In genomic region chr16:32154437-32154836, GRCm38 (mm10) we compare ENCODE assay signal across 9 mouse cellular contexts. TPM values are rescaled to one million over a fixed set of nuclear protein-coding genes. Genes with fewer than 3 reads are reported as not detected.
DNase-seq lines count a peak whose midpoint lies in the region; ATAC-seq and TF ChIP-seq lines count a peak whose summit lies in the region.
"Had no signal": no experiment of that assay in that cellular context is flagged by ENCODE, and none has a peak within 500 bp of the region (broad histone marks: within the 10 kb centered on the region; RNA-seq: fewer than 3 reads in every experiment).

No protein-coding gene starts in this region.

- WGBS in kidney, postnatal 0 days, result 19% methylated on average over 13 of the region's 13 CpGs

- no peaks in the 10 kb centered on the region for H3K4me1 ChIP-seq in kidney, postnatal 0 days (replicated peaks; ENCODE audit: insufficient read depth, low read length)

- H3K9ac ChIP-seq in kidney, postnatal 0 days (ENCODE audit: low read depth, low read length), result peak overlapping the region; percentile 35; the same call in 1 of the 2 replicates

- intact Hi-C loops in gastrocnemius, adult 2 months (cut with DNase I), result no loop called here
- intact Hi-C loops in left cerebral cortex, postnatal 4 days (cut with DNase I), result no loop called here

- TF ChIP-seq CTCF in gastrocnemius, adult 2 months (IDR thresholded peaks at IDR 0.05), result no peak
- no peak for TF ChIP-seq CTCF in kidney, postnatal 0 days (IDR thresholded peaks at IDR 0.05; ENCODE audit: low read depth)

- H3K36me3 ChIP-seq in kidney, postnatal 0 days (ENCODE audit: insufficient read depth, low read length), result no peaks in the 10 kb centered on the region

- no peak for ATAC-seq in kidney, postnatal 0 days (replicated peaks; ENCODE audit: low FRiP score, low read depth)

- no peak overlapping the region for H3K27ac ChIP-seq in gastrocnemius, adult 2 months
- H3K27ac ChIP-seq in kidney, postnatal 0 days, result peak overlapping the region; percentile 31; the same call in 1 of the 2 replicates

- H3K27me3 ChIP-seq in kidney, postnatal 0 days (ENCODE audit: insufficient read depth, low read length), result no peaks in the 10 kb centered on the region

- peak overlapping the region; percentile 2 for H3K4me3 ChIP-seq in gastrocnemius, adult 2 months
- H3K4me3 ChIP-seq in kidney, postnatal 0 days (replicated peaks; ENCODE audit: low read depth, low read length), result no peak overlapping the region

- H3K9me3 ChIP-seq in kidney, postnatal 0 days (replicated peaks; ENCODE audit: low read length), result no peaks in the 10 kb centered on the region

- peak overlapping the region; percentile 28 for H3K4me2 ChIP-seq in kidney, postnatal 0 days (ENCODE audit: low read length)

- no peak for DNase-seq in gastrocnemius, adult 2 months
- DNase-seq in gastrocnemius, postnatal 10 days, result no peak
- peak; percentile 50 for DNase-seq in ovary, adult 18-20 months (ENCODE audit: low spot score)
- DNase-seq in ovary, postnatal 14 days (ENCODE audit: low spot score), result no peak
- DNase-seq in kidney, postnatal 0 days (ENCODE audit: low spot score), result peak; percentile 62
- DNase-seq in left cerebral cortex, postnatal 4 days, result peak; percentile 88
- DNase-seq in urinary bladder, postnatal 25 days (ENCODE audit: low spot score), result no peak
- DNase-seq in adipocyte (ENCODE audit: low spot score), result no peak

RNA-seq across cellular contexts. Expression of gene Nrros, which starts 11.0 kb away (rescaled TPM):
- total RNA-seq in gastrocnemius, adult 2 months (2021), result 1 to 10 TPM; 1.6 TPM
- total RNA-seq in gastrocnemius, postnatal 10 days (2021), result 1 to 10 TPM; 7.4 to 9.0 TPM
- polyA plus RNA-seq in kidney, postnatal 0 days (2015; fragmentation: Nextera tagmentation; extraction: Ambion mirVana), result 13.9 and 15.3 TPM in 2 replicates
- total RNA-seq in left cerebral cortex, postnatal 4 days (2021), result 1 to 10 TPM; 5.7 to 5.9 TPM

RNA-seq across cellular contexts. Expression of gene Bex6, which starts 25.2 kb away (rescaled TPM):
- not detected for total RNA-seq in gastrocnemius, adult 2 months (2021)
- under 1 TPM in 1 of 2 experiments, not detected in 1; 0.47 TPM for total RNA-seq in gastrocnemius, postnatal 10 days (2021)
- not detected in 2 replicates for polyA plus RNA-seq in kidney, postnatal 0 days (2015; fragmentation: Nextera tagmentation; extraction: Ambion mirVana)
- total RNA-seq in left cerebral cortex, postnatal 4 days (2021), result not detected
- polyA plus RNA-seq: large intestine, adult 2 months had no signal

RNA-seq across cellular contexts. Expression of gene Cep19, which starts 54.8 kb away (rescaled TPM):
- total RNA-seq in gastrocnemius, adult 2 months (2021), result 1 to 10 TPM; 8.3 to 8.4 TPM
- 1 to 10 TPM; 6.3 to 7.3 TPM for total RNA-seq in gastrocnemius, postnatal 10 days (2021)
- polyA plus RNA-seq in kidney, postnatal 0 days (2015; fragmentation: Nextera tagmentation; extraction: Ambion mirVana), result 45.2 and 45.6 TPM in 2 replicates
- total RNA-seq in left cerebral cortex, postnatal 4 days (2021), result 10 to 100 TPM; 38.4 to 40.7 TPM

RNA-seq across cellular contexts. Expression of gene Pigx, which starts 54.9 kb away (rescaled TPM):
- 10 to 100 TPM; 11.3 to 12.6 TPM for total RNA-seq in gastrocnemius, adult 2 months (2021)
- total RNA-seq in gastrocnemius, postnatal 10 days (2021), result 10 to 100 TPM; 15.9 to 16.1 TPM
- polyA plus RNA-seq in kidney, postnatal 0 days (2015; fragmentation: Nextera tagmentation; extraction: Ambion mirVana), result 129 and 140 TPM in 2 replicates
- total RNA-seq in left cerebral cortex, postnatal 4 days (2021), result 10 to 100 TPM; 44.1 TPM

Comparison
In these comparisons a context has a peak if more than half of its experiments do, and no peak if none do; other contexts are left out.
1. DNase-seq: peak in ovary, adult 18-20 months (single experiment), kidney, postnatal 0 days (single experiment) and left cerebral cortex, postnatal 4 days (single experiment); none in gastrocnemius, adult 2 months (single experiment), gastrocnemius, postnatal 10 days (single experiment), ovary, postnatal 14 days (single experiment), urinary bladder, postnatal 25 days (single experiment) and adipocyte (single experiment).
2. RNA of gene Cep19, which starts 54.8 kb away (total RNA-seq): 38.4 to 40.7 TPM in left cerebral cortex, postnatal 4 days; 8.3 to 8.4 TPM in gastrocnemius, adult 2 months and 6.3 to 7.3 TPM in gastrocnemius, postnatal 10 days; every median in the first group is over 4 times any median in the second.